Mouse (Mus musculus) MEL (cell line): ENCODE results near the gene Zfp738.
"Not testable (repeated sequence)": the region's sequence is repeated elsewhere in the genome, so short reads cannot be mapped to it uniquely, and the experiment has no call there.

Experiments used
- CHD1 ChIP-seq: IDR thresholded peaks from 2 replicates; pipeline ENCODE4 v1.6.1; 2012; ENCODE audit warnings: low read depth, mild to moderate bottlenecking, inconsistent platforms, low read length, improper control_type of control experiment
- CHD2 ChIP-seq: IDR thresholded peaks from 2 replicates; pipeline ENCODE4 v1.6.1; 2011; ENCODE audit warnings: low read length, improper control_type of control experiment
- CTCF ChIP-seq, 3 experiments: IDR thresholded peaks in 2 of 3; conservative IDR thresholded peaks in 1 of 3; 2 replicates each; pipeline ENCODE4 v1.5.1; 2011 to 2012; ENCODE audit warnings: low read length in 3 of 3, low read depth in 2 of 3, mild to moderate bottlenecking in 2 of 3, improper control_type of control experiment in 1 of 3, inconsistent platforms in 1 of 3, mixed read lengths in 1 of 3, moderate library complexity in 1 of 3; ENCODE audit not compliant: control insufficient read depth in 1 of 3, insufficient read depth in 1 of 3, poor library complexity in 1 of 3, severe bottlenecking in 1 of 3
- GABPA ChIP-seq: IDR thresholded peaks from 2 replicates; pipeline ENCODE4 v1.6.1; 2012; ENCODE audit warnings: low read depth, mild to moderate bottlenecking, inconsistent platforms, low read length, improper control_type of control experiment, moderate library complexity
- GATA1 ChIP-seq: IDR thresholded peaks from 2 replicates; pipeline ENCODE4 v1.6.1; 2011; ENCODE audit warnings: low read depth, low read length, improper control_type of control experiment
- HCFC1 ChIP-seq: IDR thresholded peaks from 2 replicates; pipeline ENCODE4 v1.6.1; 2012; ENCODE audit warnings: low read depth, mild to moderate bottlenecking, inconsistent platforms, low read length, improper control_type of control experiment, moderate library complexity
- POLR2A ChIP-seq, 2 experiments: IDR thresholded peaks; 2 replicates each; pipeline ENCODE4 v1.6.1; 2011 to 2012; ENCODE audit warnings: low read length in 2 of 2, mild to moderate bottlenecking in 2 of 2, control low read depth in 1 of 2, improper control_type of control experiment in 1 of 2, low read depth in 1 of 2, moderate library complexity in 1 of 2; ENCODE audit not compliant: control insufficient read depth in 1 of 2, insufficient read depth in 1 of 2, poor library complexity in 1 of 2
- TAL1 ChIP-seq: IDR thresholded peaks from 2 replicates; pipeline ENCODE4 v1.6.1; 2012; ENCODE audit warnings: mild to moderate bottlenecking, inconsistent platforms, low read length, moderate library complexity, mixed read lengths
- UBTF ChIP-seq: IDR thresholded peaks from 2 replicates; pipeline ENCODE4 v1.6.1; 2012; ENCODE audit warnings: low read depth, mild to moderate bottlenecking, inconsistent platforms, low read length, improper control_type of control experiment, moderate library complexity, borderline replicate concordance; ENCODE audit not compliant: insufficient read depth

DNA sequence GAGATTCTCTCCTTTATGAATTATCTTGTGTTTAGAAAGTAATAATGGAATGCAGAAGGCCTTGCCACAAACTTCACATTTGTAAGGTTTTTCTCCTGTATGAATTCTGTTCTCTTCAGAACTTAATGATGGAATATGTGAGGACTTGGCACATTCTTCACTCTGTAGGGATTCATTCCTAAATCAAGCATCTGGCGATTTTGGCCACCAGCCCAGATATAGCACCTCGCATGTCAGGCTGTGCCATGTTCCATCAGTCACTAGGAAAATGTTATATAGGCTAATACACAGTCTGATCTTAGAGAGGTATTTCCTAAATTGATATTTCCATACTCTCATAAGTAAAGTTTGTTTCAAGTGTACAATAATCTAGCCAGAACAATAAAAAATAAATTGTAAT is 38.5 kb upstream of the Zfp738 start:
- not testable (repeated sequence) for TF ChIP-seq POLR2A (IDR thresholded peaks at IDR 0.05; ENCODE audit: control insufficient read depth in 1 of 2, insufficient read depth in 1 of 2, low read depth in 1 of 2, low read length in 2 of 2, poor library complexity in 1 of 2); HCFC1; UBTF; CHD1; CHD2; CTCF (IDR thresholded peaks at IDR 0.05 in 2 of 3, conservative IDR thresholded peaks at IDR 0.05 in 1 of 3; ENCODE audit: control insufficient read depth in 1 of 3, insufficient read depth in 1 of 3, low read depth in 2 of 3, low read length in 3 of 3, poor library complexity in 1 of 3, severe bottlenecking in 1 of 3); TAL1; GABPA; GATA1
